Mouse (Mus musculus): ENCODE data around the gene Mef2d.
A peak's percentile ranks its signal among the peaks of the same experiment; 100 is the strongest.
"Not testable (repeated sequence)": the region's sequence is repeated elsewhere in the genome, so short reads cannot be mapped to it uniquely, and the experiment has no call there.

Gene Mef2d

GRCm38 (mm10) chr3:88150061-88150998 is 8.2 kb downstream of the Mef2d start:
- no peak for DNase-seq (ENCODE audit: low read depth)

- DNase-seq (ENCODE audit: low read depth), result no peak
These were observed 8.8 kb downstream of the Mef2d start for GRCm38 (mm10) chr3:88150999-88151364.

DNA sequence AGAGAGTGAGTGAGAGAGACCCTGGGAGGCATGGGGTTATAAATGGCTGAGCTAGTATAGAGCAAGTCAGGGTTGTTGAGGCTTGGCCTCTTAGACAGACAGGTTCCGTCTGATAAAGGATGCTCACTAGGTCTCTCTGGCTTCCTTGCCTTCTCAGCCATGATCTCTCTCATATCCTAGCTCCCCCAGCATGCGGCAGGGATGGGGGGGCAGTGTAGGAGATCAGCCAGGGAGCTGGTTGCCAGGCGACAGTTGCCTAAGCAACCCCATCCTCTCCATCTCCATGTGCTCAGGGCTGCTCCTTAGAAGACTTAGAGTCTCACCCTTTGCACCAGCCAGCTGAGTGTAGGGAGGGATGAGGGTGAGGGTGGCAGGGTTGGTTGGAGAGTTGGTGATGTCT is 9.9 kb downstream of the Mef2d start:
- DNase-seq (ENCODE audit: low read depth), result no peak

DNA sequence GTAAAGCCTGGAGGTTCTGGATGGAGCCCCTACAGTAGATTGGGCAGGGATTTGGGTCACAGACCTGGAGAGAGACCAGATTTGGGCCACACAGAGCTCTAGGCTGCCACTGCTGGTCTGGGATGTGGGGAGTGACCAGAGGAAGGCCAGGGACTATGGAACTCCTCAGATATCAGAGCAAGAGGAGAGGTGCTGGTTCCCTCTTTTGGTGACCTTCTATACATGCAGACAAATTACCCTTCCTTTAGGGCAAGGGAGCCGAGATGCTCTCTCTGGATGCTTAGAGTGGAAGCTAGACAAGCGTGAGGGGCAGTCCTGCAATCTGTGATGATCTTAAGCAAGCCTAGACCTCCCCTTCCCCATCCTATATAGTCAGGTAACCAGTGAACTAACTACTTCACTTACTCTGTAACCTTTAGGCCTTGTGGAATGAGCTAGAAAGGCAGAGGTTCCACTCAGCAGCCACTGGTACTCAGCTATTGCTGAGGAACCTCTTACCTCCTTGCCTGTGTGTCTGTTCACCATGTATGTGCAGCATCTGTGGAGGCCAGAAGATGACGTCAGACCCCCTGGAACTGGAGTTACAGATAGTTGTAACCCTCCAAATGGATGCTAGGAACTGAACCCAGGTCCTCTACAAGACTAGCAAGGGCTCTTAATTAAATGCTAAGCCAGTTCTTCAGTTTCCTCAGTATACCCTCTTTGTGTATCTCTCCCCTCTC is 11.3 kb downstream of the Mef2d start:
- no peak for DNase-seq (ENCODE audit: low read depth)

- DNase-seq (ENCODE audit: low read depth), result no peak
These were observed 12.1 kb downstream of the Mef2d start for GRCm38 (mm10) chr3:88154236-88154635.

GRCm38 (mm10) chr3:88156817-88157216 is 14.6 kb downstream of the Mef2d start:
- no peak for DNase-seq (ENCODE audit: low read depth)

- DNase-seq (ENCODE audit: low read depth), result no peak
These were observed 15.8 kb downstream of the Mef2d start for GRCm38 (mm10) chr3:88157771-88158597.

- DNase-seq (ENCODE audit: low read depth), result no peak
These were observed 16.8 kb downstream of the Mef2d start for GRCm38 (mm10) chr3:88158991-88159390.

- no peak for DNase-seq (ENCODE audit: low read depth)
These were observed 18.7 kb downstream of the Mef2d start for GRCm38 (mm10) chr3:88160856-88161255.

DNA sequence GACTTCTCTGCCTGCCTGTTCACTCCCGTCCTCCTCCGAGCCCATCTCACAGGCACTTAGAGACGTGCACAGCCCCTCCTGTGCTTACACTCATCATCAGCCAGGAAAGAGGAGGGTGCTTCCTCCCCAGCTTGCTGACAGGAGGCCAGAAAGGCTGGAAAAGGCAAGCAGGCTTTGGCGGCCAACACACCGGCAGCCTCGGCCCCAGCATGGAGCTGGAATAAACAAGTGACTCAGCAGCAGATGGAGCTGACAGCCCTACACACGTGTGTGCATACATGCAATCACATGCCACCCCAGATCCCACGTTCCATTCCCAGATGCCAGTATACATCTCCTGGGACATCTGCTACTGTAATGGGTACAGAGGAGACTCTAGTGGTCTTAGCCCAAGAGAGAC is 20.1 kb downstream of the Mef2d start:
- no peak for DNase-seq (ENCODE audit: low read depth)

- DNase-seq (ENCODE audit: low read depth), result no peak
These were observed 20.6 kb downstream of the Mef2d start for GRCm38 (mm10) chr3:88162811-88163210.

- no peak for DNase-seq (ENCODE audit: low read depth)
These were observed 21.7 kb downstream of the Mef2d start for GRCm38 (mm10) chr3:88163847-88164246.

DNA sequence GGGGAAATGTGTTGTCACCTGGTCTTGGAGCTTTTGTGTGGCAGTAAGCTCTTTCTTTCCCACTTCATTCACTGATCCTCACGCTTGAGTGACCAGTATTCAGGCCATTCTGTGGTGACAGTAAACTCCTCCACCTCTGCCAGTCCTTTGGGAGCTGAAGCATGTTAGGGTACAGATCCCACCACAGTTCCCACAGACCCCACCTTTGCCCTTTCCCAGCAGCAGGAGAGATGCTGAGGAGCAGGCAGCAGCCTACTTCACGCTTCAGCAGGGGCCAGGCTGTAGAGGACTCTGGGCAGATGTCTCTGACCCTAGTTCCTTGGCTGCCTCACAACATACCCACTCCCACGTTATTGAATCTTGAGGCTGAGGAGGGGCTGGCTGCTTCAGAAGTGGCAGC is 22.1 kb downstream of the Mef2d start:
- no peak for DNase-seq (ENCODE audit: low read depth)

DNA sequence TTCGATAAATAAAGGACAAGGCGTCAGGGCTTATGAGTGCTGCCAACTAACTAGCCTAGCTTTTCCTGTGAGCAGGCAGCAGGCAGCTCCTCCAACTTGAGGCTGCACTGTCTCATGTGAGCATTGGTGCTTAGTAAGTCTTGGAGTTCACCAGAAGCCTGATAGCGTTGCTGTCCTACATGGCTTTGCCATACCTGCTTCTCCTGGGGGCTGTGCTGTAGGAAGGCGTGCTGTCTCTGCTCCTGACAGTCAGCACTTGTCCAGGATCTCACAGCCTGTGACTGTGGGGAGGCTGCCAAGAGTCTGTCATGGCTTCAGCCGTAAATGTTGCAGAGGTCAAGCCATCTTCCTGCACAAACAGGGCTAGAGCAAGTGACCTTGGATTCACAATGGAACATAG is 23.9 kb downstream of the Mef2d start:
- no peak for DNase-seq (ENCODE audit: low read depth)

DNA sequence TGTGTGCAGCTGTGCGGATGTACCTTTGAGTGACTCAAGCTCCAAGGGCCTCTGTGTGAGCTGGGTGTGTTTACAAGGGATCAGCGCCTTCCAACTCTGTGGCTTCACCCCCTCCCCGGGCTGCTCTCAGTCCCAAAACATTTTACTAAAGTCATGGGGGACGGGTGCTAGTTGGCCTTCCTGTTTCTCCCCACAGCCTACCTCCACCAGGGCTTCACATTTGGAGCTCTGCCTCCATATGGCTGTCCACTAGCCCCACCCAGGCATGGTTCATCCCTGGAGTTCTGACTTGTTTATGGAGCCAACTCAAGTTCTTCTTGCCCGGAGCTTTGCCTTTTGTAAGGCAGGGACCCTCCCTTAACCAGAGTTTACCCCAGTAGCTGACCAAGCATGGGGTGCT is 28.2 kb downstream of the Mef2d start:
- no peak for DNase-seq (ENCODE audit: low read depth)

DNA sequence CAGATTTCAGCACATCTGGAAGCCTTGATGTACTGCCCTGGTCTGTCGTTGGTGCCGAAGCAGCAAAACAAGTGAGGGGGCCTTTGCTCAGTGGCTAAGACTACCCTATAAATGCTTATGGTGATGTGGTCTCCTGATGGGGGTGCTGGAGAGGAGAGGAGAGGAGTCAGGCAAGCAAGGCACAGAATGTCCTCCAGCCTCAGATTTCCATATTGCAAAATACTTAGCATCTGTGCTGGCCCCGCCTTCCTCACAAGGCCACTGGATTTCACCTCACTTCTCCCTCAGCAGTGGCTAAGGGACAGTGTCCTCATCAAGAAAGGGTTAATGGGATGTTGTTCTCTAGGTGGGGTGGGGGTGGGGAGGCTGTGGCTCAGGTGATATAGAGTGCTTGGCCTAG is 30.3 kb downstream of the Mef2d start:
- DNase-seq (ENCODE audit: low read depth), result no peak

DNA sequence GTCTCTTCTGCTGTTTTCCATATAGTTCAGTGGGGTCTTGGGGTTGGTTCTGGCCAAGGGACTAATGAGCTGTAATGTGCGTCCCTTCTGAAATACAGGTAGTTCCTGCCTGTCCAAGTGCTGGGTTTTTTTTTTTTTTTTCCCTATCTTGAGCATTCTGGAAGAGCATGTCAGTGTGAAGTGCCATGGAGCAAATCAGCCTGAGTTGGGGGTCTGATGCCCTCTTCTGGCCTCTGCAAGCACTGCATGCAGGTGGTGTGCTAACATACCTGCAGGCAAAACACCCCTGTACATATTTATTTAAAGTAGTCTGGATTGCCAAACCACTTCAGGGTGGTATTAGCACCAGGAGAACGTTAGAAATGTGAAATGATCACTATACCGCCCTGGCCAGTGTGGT is 31.2 kb downstream of the Mef2d start:
- DNase-seq (ENCODE audit: low read depth), result no peak

- DNase-seq (ENCODE audit: low read depth), result no peak
These were observed 32.7 kb downstream of the Mef2d start for GRCm38 (mm10) chr3:88174894-88175293.

GRCm38 (mm10) chr3:88177106-88177505 is 34.9 kb downstream of the Mef2d start:
- no peak for DNase-seq (ENCODE audit: low read depth)

GRCm38 (mm10) chr3:88177562-88178345 is 35.6 kb downstream of the Mef2d start:
- DNase-seq (ENCODE audit: low read depth), result peak; percentile 96

- not testable (repeated sequence) for DNase-seq (ENCODE audit: low read depth)
These were observed 36.2 kb downstream of the Mef2d start for GRCm38 (mm10) chr3:88178346-88178733.

- no peak for DNase-seq (ENCODE audit: low read depth)
These were observed 36.8 kb downstream of the Mef2d start for GRCm38 (mm10) chr3:88178986-88179385.

All from c-Kit-positive CD71-negative TER-119-negative erythroid progenitor cells, embryonic 14.5 days (primary cell).